Mouse (Mus musculus): ENCODE data around the gene A930009A15Rik.

DNA sequence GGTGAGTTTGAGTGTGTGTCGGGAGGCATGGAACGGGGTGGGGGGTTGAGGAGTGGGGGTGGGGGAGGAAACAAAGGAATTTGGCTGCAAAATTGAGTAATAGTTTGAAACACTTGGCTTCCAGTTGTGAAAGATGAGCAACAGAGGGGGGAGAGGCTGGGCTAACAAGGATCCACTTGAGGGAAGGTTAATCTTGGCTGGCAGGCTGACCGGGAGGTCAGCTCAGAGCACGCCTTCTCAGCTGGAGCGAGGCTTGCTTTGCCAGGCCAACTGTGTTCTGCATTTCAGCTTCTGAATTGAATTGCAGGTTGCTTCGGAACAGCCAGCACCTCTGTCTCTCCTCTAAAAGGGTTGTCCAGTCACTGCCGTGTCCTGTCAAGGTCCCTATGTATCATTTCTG is 9.7 kb downstream of the A930009A15Rik start:
- no peak for TF ChIP-seq CTCF (IDR thresholded peaks at IDR 0.05; ENCODE audit: insufficient read depth, low read depth, low read length)
- no peak for TF ChIP-seq POLR2A (IDR thresholded peaks at IDR 0.05; ENCODE audit: insufficient read depth, low read depth, low read length)

Data from olfactory bulb, adult 2 months (tissue).